Mouse (Mus musculus) layer of hippocampus, postnatal 25 days (tissue): ENCODE results near the gene Zfp799. TPM values are rescaled to one million over a fixed set of nuclear protein-coding genes. Genes with fewer than 3 reads are reported as not detected.

ENCODE experiments used
- DNase-seq, 2 experiments: peaks; one replicate each; pipeline ENCODE4 v3.0.0; 2022; ENCODE audit warnings: mixed read lengths in 2 of 2, low spot score in 1 of 2; ENCODE audit errors: extremely low spot score in 1 of 2
- total RNA-seq, 2 experiments: library from RNA; stranded (reverse); gene quantifications; 2 replicates each; pipeline ENCODE4 v1.2.3; 2021

Zfp799 gene
- total RNA-seq, 2 experiments from 2014 or later, result 29.0 to 29.2 TPM

DNA sequence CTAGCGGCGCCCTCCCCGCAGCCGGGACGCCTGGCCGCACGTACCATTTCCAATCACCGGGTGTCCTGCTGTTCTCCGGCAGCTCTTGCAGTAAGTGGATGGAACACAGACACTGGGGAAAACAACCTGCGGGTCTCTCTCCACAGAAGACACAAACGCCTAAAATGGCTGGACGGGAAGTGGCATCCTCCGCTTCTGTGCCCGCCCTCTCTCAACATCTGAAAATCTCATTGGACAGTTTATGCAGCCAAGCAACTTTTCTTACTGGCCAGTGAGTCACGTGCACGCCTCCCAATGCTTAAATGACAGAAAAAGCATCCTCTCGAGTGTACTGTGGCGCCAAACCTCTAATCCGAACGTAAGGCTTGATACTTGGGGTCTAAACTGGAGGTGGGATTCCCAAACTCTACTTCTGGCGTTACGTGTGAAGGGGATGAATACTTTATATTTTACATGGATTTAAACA lies 41.9 kb downstream of the Zfp799 start, which contains the start of gene Zfp871:
Gene Zfp871, minus strand, starts transcription at position 194 of the 466 bp plus-strand sequence.
- DNase-seq, result peak; percentile 69 to 72

DNA sequence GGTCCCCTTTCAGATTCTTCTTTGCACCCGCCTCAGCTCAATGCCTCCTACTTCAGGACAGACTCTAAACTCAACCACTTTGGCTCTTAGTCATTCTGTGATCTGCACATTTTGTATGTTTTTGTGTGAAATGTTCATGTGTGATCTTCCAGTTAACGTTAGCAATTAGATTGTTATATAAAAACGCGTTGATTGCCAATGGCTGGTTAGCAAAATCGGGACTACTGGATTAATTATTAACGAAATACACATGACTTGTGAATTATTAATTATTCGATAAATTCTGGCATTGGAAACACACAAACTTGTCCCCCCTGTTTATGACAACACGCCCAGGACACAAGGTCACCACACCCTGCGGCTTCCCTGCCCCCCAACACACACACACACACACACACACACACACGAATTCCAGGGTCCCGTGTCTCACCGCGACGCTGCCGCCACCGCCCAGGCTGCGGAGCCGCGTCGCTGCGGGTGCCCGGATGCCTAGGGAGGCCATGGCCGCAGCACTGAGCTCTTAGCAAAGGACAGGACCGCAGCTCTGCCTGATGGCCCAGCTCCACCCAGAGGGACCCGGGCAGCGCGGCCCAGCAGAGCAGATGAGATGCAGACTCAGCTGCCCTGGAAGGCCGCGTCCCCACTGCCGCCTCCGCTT lies 42.5 kb downstream of the Zfp799 start:
- DNase-seq, result no peak

DNA sequence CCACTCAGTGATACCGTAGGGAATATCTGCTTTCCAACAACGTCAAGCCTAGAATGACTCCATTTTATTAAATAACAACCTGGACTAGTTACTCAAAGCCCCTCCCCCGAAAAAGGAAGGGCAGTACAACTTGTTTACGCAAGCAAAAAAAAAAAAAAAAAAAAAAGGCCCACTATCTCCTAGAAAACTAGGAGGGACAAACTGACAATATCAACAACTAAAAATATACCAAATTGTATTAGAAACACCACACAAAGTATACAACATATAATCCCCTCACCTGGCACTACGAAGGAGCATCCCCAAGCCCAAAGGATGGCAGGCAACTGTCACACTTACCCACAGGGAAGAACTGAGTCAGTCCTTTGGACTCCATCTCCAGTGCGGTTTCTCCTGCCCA lies 43.1 kb downstream of the Zfp799 start:
- no peak for DNase-seq

DNA sequence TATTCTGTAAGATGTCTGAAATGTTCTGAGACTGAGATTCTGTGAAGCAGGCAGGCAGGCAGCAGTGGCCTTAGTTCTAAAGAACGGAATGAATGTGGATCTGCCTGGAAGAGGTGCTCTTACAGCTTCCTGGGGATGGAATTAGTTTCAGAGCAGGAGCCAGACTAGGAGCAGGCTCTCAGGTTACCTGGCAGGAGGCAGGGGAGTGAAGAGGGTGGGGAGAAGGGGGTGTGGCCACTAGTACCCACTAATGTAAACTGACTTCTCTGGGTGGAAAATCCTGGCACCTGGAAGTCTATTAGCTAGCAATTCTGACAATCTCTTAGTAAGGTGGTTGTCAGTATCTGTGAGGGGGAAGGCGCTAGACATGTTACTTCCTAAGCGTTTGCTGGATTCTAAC lies 44.4 kb downstream of the Zfp799 start:
- DNase-seq, result no peak

DNA sequence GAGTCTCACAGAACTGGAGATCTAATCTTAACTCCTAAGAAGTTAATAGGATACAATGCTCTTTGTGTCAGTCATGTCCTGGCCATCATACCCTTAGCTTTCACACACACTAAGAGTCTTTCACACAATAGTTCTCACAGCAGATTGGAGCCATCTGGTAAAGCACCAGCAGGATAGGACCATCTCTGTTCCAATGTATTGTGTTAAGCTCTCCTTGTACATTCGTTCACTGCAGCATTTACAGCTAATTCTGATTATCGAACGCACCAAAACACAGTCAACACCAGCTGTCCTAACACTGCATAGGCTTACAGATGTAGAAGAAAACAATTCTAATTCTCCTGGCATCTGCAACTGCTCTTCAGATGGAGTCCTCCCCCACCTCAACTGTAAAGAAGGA lies 52.5 kb downstream of the Zfp799 start:
- no peak for DNase-seq

DNA sequence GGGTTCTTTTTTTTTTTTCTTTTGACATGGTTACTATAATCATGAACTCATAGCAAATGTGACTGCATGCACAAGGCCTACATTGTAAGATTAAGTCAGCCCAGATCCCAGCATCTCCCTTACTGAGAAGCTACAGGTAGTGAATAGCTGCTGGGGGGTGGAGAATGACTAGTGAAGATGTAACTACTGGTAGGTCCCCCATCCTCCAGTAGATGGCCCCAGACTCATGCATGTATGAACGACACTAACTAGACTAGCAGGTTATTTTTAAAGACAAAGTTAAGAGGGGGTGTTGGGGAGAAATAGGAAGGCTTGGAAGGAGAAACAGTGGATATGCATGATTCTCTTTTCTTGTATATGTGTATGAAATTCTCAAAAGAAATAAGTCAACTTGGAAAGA lies 58.8 kb downstream of the Zfp799 start:
- no peak for DNase-seq

DNA sequence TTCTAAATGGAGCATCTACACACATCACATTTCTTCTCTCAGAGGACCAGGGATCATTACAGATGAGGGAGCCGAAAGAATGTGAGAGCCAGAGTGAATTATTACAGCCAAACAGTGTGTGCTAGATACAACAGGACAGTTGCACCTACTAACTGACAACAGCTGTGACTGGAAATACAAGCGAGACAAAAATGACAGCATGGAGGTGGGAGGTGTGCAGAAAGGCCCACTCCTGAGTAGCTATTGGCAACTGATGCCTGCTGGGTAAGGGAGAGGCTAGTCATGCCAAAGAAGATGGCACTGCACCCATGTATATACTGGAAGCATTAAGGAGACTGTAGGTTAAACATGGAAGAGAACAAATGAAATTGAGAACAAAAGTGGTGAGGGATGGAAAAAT lies 63.6 kb downstream of the Zfp799 start:
- DNase-seq, result no peak

Other genes starting within 250 kb of the Zfp799 start
- gene Cyp4f37, start 209.0 kb downstream of the Zfp799 start, total RNA-seq, result not detected
- gene Cyp4f40, start 171.4 kb downstream of the Zfp799 start, total RNA-seq, result not detected
- 10 to 100 TPM; 16.1 to 20.0 TPM for gene Cyp4f15, start 144.6 kb downstream of the Zfp799 start, total RNA-seq
- 10 to 100 TPM; 85.9 to 88.6 TPM for gene Zfp871, start 42.0 kb downstream of the Zfp799 start, total RNA-seq
- 1 to 10 TPM; 6.2 to 6.7 TPM for gene Zfp811, start 20.3 kb downstream of the Zfp799 start, total RNA-seq
- gene Zfp870, start 61.4 kb upstream of the Zfp799 start, total RNA-seq, result 10 to 100 TPM in 1 of 2 experiments, 1 to 10 TPM in 1; 9.9 to 10.5 TPM
- 1 to 10 TPM; 4.6 to 5.3 TPM for gene Cyp4f14, start 87.1 kb upstream of the Zfp799 start, total RNA-seq
- gene Cyp4f13, start 117.1 kb upstream of the Zfp799 start, total RNA-seq, result 10 to 100 TPM; 16.6 to 28.0 TPM
- gene Zfp472, start 135.6 kb upstream of the Zfp799 start, total RNA-seq, result 1 to 10 TPM; 3.4 to 4.9 TPM
- gene Zfp952, start 162.9 kb upstream of the Zfp799 start, total RNA-seq, result 10 to 100 TPM; 17.2 to 17.8 TPM
- 10 to 100 TPM; 19.9 to 22.4 TPM for gene Zfp763, start 203.1 kb upstream of the Zfp799 start, total RNA-seq
- not detected for gene 4921501E09Rik, start 237.8 kb upstream of the Zfp799 start, total RNA-seq